Mouse (Mus musculus): ENCODE data around the gene Gm17387.

Gene Gm17387

DNA sequence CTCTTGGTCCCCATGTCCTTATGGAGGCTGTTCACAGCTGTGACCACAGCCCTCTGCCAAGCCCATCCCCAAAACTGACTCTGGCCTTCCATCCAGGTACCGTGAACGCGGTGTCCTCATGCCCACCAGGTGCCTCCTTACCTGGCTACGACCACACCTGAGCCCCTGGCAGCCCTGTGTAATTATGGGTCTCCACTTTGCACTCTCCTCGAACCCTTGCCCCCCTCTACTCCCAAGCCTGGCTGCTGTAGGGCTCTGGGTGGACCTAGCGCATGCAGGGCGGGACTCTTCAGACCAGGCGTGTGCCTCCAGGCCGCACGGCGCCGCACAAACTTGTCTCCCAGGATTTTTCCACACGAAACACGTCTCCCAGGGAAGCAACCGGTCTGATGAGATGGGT is 48.9 kb downstream of the Gm17387 start, which contains the start of gene Pkp3:
TSS of gene Pkp3 (plus strand) at position 378 of the 400 bp plus-strand sequence.
- DNase-seq, result no peak

DNA sequence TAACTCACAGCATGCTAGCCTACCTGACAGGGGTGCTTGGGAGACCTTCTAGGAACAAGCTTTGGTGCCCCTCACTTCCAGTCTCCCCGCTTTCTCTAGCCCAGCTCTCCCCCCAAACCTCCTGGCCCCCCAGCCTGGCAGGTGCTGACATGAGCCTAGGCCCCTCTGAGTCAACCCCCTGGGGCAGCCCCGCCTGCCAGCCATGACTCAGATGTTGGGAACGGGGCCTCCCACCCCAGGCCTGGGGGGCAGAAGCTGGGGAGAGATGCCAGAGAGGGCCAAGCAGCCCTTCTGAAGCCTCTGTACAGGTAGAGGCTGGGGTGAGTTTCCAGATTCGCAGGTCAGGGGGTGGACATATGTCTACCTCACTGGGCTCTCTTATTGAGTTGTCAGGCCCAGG is 49.9 kb downstream of the Gm17387 start:
- DNase-seq, result no peak
